Mouse (Mus musculus) megakaryocyte, embryonic 14.5 days (primary cell): Measurements from ENCODE around the gene Amy2a4.
"Not testable (repeated sequence)": the region's sequence is repeated elsewhere in the genome, so short reads cannot be mapped to it uniquely, and the experiment has no call there.

Experiments used
- FLI1 ChIP-seq: IDR thresholded peaks from 2 replicates; pipeline ENCODE4 v1.6.1; 2012; ENCODE audit warnings: low read length, inconsistent platforms, mixed read lengths
- GATA1 ChIP-seq: IDR thresholded peaks from 3 replicates; pipeline ENCODE4 v1.6.1; 2012; ENCODE audit warnings: mixed read lengths, low read length, inconsistent platforms, borderline replicate concordance

GRCm38 (mm10) chr3:113291349-113291748 is at the start of gene Amy2a4:
- TF ChIP-seq GATA1, FLI1: not testable (repeated sequence)
